Mouse (Mus musculus) urinary bladder, adult 2 months (tissue): ENCODE results near the gene Rap2a. TPM values are rescaled to one million over a fixed set of nuclear protein-coding genes. Genes with fewer than 3 reads are reported as not detected.

Experiments
- DNase-seq: peaks from one replicate; pipeline ENCODE4 v3.0.0; 2022; ENCODE audit warnings: low spot score
- polyA plus RNA-seq: library from polyadenylated mRNA; depleted of rRNA; stranded (reverse); fragments of >200 nt; gene quantifications from 2 replicates; pipeline ENCODE4 v1.2.3, GENCODE M21; 2012

Rap2a gene
- polyA plus RNA-seq, 1 experiment = 21.0 TPM

DNA sequence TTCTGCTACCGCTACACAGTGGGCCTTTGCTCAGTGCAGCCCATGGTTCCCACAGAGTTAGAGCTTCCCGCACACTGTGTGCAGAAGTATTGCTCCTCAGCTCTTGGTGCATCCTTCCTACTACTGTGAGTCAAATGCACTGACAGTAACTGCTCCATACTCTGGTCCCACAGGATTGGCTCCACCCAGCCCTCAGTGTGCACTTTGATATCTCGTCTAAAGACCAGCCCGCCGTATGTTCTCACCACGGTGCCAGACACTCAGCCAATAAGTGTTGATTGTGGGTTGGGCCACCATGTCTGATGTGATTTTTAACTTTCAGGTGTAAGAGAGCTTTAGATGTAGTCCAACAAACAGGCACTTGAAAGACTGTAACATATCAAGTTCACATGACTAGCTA, 21.4 kb downstream of the Rap2a start:
- no peak for DNase-seq

DNA sequence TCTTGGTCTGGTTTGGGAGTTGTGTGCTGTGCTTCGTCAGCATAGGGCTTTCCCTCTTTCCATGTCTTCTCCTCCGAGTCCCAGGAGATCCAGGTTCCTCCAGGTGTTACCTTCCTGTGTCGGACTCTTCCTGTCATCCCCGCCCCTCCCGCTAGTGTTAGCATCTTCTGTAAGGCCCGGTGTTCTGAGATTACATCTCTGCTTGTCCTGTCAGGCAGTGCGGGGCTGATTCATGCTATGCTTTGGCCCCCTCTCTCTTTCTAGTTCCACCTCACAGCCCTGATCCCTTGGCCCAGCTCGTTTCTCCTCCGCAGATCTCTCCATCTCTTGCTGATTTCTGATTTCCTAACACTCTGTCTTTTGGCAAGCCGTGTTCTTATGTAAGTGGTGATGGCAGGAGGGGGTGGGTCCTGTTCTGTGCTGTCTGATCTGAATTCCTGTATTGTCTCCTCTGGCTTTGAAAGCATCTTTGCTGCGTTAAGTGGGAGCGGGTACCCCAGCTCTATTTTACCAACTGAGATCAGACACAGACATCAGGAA, 21.8 kb downstream of the Rap2a start:
- no peak for DNase-seq

DNA sequence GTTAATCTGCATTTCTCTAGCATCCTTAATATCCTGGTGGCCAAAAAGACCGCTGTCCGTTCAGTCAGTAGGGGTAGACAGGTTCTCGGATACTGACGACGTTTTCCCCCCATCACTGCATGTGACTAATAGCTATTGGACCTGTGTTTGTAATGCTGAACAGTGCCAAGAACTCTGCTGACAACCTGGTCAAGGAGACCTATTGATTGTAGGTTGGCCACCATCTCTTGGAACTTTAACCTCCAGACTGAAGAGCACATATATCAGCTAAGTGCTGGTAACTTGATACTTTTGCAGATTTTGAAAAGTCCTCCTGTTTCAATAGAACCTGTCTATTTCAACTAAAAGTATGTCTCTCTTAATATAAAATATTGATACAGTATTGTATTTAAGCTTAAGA, 22.5 kb downstream of the Rap2a start:
- DNase-seq = no peak

DNA sequence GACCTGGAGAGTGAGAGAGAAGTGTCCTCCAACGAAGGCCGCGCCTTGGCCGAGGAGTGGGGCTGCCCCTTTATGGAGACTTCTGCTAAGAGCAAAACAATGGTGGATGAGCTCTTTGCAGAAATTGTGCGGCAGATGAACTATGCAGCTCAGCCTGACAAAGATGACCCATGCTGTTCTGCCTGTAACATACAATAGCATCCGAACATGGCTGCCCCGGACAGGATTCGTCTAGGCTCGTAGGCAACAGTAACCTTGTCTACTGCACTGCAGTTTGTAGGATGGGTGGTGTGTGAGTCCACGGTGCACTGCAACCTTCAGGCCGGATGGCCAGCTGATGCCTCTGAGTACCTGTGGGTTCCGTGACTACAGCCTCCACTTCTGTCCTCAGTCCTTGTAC, 25.4 kb downstream of the Rap2a start:
- DNase-seq = no peak

DNA sequence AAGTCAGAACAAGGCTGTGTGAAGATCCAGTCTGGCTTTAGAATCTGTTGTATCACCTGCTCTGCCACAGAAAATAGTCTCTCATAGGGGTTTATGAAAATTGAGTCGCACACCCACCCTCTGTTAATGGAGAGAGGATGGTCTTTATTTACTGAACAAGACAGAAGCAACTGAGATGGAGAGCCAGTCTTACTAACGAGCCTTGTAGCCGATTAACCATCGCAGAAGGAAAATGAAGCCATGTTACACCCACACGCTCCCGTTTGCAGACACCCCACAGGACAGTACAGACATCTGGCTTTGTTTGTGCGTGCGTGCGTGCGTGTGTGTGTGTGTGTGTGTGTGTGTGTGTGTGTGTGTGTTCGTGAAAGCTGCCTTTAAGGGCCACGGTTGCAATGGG, 26.2 kb downstream of the Rap2a start:
- DNase-seq = no peak

DNA sequence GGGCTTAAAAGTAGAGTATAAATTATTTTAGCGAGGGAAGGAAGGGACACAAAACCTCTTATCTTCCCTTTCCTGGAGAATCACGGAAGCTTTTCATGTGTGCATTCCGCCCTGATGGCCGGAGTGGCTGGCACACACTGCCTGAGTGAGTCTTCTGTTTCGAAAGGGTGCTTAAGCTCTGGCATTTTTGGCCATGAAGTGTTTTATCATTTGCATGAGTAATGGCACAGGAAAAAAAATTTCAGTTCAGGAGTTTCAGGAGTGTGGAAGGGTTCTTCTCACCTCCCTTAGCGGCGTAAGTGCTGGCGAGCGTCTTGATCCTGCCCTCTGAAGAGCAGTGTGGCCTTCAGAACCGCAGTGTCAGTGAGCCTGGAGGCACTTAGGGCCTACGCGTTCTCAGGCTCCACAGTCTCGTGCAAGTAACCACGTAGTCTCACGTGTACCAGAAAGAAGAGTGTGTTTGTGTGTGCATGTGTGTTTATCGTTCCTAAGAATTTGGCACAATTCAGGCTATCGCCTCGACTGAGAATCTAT, 26.8 kb downstream of the Rap2a start:
- no peak for DNase-seq

DNA sequence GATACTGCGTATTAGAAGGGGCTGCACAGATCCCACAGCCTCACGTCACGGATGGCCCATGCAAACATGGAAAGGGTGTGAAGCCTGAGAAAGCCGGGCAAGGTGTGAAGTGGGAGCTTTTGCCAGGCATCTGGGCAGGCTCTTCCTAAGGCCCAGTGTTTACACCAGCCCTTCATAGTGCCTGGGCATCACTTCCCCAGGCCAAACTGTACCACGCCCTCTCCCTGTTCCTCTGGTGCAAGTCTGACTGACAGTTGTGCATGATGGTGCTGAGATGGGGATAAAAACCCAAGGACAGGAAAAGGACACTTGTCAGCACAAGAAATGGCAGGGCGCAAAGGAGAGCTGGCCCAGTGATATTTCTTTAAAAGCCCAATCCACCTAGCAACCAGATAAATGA, 27.7 kb downstream of the Rap2a start:
- DNase-seq = no peak

DNA sequence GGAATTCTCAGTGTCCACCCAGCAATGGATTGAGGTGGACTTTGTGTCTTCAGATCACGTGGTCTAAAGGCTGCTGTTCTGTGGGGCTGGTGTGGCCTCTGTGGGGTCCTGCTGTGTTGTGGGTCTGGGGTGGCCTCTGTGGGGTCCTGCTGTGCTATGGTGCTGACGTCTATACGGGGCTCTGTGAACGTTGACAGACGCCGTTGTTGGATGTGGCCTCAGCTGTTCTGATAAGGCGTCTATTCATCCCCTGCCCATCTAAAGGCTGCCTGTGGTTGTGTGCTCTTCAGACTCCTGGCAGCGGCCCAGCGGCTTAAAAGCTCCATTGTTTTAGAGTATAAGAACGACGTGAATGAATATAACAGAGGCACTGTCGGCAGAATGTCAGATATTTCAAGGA, 29.3 kb downstream of the Rap2a start:
- DNase-seq = no peak

DNA sequence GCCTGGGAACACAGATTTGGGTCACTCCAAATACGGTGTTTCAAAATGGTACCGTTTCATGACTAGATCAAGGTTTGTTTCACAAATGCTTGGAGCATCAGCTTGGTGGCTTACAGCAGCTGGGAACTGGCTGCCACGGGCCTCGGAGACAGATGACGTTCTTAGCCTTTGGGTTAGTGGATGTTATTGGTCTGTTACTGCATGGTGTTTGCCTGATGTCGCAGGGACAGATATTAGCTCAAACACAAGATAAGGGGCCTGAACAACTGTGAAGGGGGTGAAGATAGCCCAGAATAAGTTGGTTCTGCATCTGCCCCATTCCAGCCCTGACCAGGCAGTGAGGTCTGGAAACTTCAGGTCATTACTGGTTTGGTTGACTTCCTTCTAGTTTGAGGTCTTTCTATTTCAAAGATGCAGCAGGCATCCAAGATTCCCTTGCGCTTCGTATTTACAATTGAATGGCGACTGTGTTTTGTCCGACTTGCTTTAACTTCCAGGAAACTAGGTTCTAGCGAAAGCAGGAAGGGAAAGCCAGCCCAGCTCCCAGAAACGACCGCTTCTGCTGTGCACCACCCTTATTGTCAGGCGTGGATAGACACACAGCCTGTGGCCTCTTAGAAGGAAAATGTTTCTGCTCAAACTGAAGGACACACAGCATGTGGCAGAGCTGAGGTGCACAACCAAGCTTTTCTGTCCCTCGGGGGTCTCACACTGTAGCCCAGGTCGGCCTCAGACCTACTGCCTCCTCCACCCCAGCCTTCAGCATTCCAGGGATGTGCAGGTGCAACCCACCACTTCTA, 30.5 kb downstream of the Rap2a start:
- DNase-seq = no peak

DNA sequence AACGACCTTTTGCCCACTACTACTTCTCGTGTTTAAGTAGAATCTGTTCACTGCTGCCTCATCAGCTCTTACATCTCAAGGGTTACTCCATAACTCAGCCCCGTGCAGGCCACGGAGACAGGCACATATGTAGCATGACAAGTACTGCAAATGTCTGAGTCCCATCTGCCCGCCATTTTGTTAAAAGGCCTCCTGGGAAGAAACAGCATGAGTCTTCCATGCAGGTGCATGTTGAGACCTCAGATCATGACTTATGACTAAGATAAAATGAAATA, 31.1 kb downstream of the Rap2a start:
- DNase-seq = no peak

DNA sequence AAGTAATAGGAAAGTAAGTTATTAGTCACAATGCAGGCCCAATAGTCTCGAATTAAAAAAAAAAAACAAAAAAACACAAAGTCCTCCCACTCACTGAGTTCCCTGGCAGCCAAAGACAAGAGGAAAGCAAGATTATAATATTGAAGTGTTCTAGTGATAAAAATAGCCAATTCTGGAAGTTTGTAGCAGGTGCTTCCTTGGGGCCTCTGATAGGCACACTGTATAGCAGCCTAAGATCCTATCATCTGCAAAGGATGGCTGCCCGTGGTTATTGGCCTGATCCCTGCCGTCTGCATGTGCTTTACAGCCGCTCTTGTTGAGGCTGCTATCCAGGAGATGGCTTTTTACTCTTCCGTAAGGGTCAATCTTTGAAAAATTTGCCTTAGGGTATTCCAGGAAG, 33.6 kb downstream of the Rap2a start:
- DNase-seq = no peak

DNA sequence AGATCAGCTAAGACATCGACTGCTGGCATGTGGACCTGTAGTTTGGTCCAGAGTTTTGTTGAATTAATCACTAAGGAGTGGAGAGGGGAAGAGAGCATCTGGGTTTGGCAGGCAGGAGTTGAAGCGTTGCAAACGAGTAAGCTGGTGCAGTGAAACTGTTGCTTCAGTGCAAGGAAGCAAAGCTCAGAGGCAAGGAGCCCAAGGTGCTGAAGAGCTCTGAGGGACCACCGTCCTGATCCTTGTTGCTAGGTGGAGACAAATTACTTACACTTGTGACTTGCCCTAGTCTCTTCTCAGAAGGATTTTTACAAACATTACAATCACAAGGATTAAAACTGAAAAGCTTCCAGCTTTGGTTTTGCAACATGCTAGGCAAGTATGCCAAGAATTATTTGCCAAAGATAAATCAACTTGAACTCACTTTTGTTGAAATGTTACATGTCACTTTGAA, 36.6 kb downstream of the Rap2a start:
- DNase-seq = no peak

DNA sequence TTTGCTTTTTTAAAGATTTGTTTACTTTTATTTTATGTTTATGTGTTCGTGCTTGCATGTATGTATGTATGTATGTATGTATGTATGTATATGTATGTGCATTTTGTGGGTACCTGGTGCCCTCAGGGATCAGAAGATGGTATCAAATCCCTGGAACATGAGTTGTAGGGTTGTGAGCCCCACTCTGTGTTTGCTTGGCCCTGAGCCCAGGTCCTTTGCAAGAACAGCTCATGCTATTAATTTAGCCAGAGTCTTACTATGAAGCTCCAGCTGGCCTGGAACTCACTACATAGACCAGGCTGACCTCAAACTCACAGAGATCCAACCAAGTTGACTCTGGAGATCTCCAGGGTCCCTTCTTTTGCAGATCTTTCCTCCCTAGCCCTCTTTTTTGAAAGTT, 37.1 kb downstream of the Rap2a start:
- no peak for DNase-seq

DNA sequence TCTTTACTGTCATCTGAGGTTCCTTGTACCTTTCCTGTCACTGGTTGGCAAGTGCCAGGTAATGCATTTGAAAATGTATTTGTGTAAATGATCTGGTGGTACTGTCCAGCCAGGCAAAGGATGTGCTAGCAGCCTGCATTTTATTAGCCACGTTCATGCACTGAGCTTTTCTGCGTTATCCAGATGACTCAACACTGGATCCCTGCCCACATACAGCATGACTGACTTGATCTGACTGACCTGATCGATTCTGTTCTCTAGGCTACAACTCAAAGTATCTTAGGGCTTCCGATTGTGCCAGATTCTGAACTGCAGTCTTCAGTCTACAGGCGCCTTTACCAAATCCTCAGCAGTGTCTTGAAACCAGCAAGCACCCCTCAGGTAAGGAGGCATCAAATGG, 40.5 kb downstream of the Rap2a start:
- DNase-seq = no peak

DNA sequence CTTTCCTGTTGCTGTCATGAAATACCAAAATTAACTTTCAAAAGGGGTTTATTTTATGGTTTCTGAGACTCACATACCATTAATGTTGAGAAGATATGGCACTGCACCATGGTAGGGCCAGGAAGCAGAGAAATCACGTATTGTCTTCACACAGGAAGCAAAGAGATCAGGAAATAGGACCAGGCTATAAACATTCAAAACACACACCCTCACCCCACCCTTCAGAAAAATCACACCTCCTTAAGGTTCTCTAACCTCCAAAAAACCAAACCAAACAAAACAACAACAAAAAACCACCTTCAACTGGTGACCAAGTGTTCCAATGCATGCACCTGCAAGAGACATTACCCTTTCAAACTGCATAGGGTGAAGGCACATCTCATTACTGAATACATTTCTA, 41.7 kb downstream of the Rap2a start:
- DNase-seq = no peak

DNA sequence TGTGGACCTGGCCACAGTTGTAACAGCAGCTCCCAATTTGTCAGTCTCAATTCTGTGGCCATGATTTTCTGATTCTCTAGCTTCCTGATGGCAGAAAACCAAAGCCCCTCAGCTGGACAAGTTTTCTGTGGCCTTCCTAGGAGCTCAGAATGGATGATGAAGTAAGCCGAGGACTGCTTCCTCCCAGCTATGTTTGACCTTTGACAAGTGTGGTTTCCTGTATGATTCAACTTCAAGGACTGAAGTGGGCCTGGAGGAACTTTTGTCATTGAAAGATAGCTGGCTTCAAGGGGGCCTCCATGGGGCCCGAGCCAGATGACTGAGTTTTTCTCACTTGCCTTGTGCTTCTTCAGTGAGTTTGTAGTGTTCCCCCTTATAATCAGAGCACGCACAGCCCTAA, 42.6 kb downstream of the Rap2a start:
- no peak for DNase-seq

DNA sequence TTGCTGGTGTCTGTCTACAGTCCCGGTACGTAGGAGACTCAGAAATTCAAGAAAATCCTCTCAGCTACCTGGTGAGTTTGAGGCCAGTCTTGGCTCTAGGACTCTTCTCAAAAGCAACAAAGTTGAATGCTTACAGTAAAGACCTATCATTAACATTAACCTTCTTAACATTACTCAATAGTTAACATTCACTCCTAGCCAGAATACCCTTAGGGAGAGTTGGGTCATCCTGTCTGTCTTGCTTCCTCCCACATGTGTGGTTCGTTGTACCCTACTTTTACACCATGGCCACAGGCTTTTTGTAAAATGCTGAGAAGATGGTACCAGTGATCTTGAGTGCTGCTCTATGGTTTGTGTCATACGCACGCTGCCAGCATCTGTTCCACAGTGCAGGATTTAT, 45.1 kb downstream of the Rap2a start:
- no peak for DNase-seq

DNA sequence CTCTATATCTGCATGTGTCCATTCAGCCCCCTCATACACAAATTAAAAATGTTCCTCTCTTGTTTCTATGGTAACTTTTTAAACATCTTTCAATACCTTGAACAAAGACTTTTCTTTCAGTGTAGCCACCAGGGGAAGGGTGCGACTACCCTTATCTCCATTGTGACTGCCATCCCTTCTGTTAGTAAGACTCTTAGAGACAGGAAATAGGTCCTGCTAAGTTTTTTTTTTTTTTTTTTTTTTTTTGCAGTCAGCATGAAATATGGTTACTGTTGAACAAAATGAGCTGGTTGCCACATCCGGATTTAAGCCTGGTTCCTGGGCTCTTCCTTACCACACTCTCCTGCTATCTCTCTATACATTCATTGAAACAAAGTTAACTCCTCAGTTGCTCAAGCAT, 47.4 kb downstream of the Rap2a start:
- DNase-seq = no peak

DNA sequence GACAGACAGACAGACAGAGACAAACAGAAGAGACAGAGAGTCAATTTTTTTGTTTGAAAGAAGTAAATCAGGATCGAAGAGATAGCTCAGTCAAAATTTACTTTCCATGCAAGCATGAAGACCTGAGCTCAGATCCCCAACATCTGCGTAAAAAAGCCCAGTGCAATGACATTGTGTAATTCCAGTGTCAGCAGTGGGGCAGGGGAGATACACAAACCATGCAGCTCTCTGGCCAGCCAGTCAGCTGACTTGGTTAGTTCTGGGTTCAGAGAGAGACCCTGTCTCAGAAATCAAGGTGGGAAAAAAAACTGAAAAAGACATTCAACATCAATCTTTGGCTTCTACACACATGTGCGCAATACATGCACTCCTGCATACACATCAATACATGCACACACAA, 55.1 kb downstream of the Rap2a start:
- DNase-seq = no peak

DNA sequence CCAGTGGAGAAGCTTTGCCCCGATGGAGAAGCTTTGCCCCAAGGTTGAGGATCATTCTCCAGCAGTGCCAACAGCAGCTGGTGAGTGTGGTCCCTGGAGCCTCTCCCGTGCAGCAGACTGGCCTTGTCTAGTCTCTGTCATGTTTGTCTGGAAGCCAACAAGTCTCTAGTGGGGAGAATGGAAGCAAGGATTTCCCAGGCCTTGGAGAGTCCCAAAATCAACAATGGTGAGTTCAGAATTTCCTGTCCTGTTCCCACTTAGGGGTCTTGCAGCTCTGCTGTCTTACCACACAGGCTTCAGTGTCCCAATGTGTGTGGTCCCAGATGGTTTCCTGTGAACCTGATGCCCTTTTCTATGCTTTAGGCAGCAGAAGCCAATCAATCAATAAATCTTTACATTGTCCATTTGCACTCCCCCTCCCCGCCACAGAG, 56.6 kb downstream of the Rap2a start:
- DNase-seq = no peak

DNA sequence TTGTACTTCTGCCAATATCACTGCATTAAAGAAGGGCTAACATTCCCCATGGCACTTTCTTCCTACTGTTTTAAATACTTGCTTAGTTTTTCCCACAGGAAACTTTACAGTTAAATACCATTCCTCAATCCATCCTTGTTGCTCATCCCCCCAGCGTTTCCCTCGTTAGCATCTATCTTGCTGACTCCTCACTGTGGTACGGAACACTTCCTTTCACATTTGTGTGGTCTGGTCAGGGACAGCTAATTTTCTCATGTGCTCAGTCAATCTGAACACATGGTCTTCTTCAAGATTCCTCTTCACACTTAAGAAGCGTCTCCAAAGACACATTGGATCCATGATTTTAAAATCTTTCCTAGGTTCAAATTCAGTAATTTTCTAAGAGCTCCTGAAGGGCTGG, 57.2 kb downstream of the Rap2a start:
- no peak for DNase-seq

DNA sequence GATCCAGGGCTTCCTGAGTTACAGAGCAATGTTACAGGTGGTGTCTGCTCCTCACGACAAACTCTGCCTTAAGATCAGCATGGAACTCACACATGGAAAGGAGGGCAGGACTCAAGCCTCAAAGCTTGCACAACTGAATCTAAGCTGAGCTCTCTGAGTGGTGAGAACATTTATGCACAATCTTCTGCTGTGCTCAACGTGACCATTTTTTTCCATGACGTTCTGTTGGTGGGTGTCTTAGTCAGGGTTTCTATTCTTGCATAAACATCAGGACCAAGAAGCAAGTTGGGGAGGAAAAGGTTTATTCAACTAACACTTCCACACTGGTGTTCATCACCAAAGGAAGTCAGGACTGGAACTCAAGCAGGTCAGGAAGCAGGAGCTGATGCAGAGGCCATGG, 57.7 kb downstream of the Rap2a start:
- no peak for DNase-seq

DNA sequence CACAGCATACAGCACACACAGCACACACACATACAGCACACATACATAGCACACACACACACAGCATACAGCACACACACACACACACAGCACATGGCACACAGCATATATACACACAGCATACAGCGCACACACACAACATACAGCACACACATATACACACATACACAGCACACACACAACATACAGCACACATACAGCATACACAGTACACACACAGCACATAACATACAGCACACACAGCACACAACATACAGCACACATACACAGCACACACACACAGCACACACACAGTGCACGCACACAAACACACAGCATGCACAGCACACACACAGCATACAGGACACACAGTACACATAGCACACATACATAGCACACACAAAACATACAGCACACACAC, 60.9 kb downstream of the Rap2a start:
- no peak for DNase-seq

DNA sequence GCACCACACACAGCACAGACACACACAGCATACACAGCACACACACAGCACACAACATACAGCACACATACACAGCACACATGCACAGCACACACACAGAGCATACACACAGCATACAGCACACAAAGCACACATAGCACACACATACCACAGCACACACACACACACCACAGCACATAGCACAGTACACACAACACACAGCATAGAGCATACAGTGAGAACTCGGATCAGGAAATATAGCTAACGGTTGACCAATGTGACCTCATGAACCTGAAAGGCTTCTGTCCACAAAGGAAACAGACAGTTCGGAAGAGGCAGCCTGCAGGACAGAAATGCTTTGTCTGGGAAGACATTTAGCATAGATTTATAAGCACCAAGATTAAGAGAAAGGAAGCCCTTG, 61.4 kb downstream of the Rap2a start:
- DNase-seq = no peak
